Mouse (Mus musculus) ES-Bruce4 (cell line): ENCODE results near the gene Ina.

ENCODE experiments used
- CTCF ChIP-seq: IDR thresholded peaks from one replicate; pipeline ENCODE4 v1.8.1; 2011; ENCODE audit warnings: low read depth, low read length
- POLR2A ChIP-seq: IDR thresholded peaks from one replicate; pipeline ENCODE4 v1.8.1; 2011; ENCODE audit warnings: low read length; ENCODE audit not compliant: insufficient read depth

DNA sequence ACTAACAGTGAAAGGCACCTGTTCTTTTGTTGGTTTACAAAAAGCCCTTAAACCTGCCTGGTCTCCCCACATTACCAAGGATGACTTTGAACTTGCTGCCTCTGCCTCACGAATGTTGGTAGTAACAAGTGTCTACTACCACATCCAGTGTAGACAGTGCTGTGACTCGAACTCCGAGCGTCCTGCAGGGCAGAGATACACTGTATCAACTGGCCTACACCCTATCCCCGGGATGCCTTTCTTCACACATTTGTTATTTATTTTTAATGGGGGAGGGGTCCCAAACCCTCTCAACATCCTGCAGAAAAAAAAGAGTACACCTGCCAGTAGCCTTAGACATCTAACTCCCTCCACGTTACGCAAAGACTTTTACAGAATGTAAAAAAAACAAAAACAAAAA, 35.3 kb downstream of the Ina start:
- TF ChIP-seq CTCF (no peak), POLR2A (no peak)
